Mouse (Mus musculus) ES-E14 (cell line): ENCODE measurements around the gene Trmt2b. TPM values are rescaled to one million over a fixed set of nuclear protein-coding genes. Genes with fewer than 3 reads are reported as not detected.

ENCODE experiments used
- DNase-seq: peaks from one replicate; pipeline ENCODE4 v3.0.0-alpha.2; 2013; ENCODE audit warnings: low read depth, low spot score
- H3K27ac ChIP-seq: 2 replicates; pipeline ENCODE4 v1.5.1; 2012; ENCODE audit warnings: low read depth, mild to moderate bottlenecking, low read length, moderate library complexity, mixed read lengths; ENCODE audit not compliant: poor library complexity, insufficient read depth, severe bottlenecking
- H3K36me3 ChIP-seq: 2 replicates; pipeline ENCODE4 v1.6.1; 2012; ENCODE audit warnings: mild to moderate bottlenecking, low read length, moderate library complexity, mixed read lengths; ENCODE audit not compliant: control insufficient read depth, poor library complexity, insufficient read depth, severe bottlenecking
- H3K4me1 ChIP-seq, 2 experiments: fragments of 150-350 bp in 1 of 2; sonication (generic) in 1 of 2; 2 replicates each; pipeline ENCODE4 v1.6.1; 2012; ENCODE audit warnings: low read length in 2 of 2, mild to moderate bottlenecking in 1 of 2, mixed read lengths in 1 of 2; ENCODE audit not compliant: control insufficient read depth in 2 of 2, insufficient read depth in 2 of 2, poor library complexity in 1 of 2
- H3K4me3 ChIP-seq, 2 experiments: fragments of 150-350 bp in 1 of 2; sonication (generic) in 1 of 2; 2 replicates each; pipeline ENCODE4 v1.5.1; 2012; ENCODE audit warnings: low read length in 2 of 2, low read depth in 1 of 2, mild to moderate bottlenecking in 1 of 2, mixed read lengths in 1 of 2; ENCODE audit not compliant: insufficient read depth in 1 of 2, poor library complexity in 1 of 2, severe bottlenecking in 1 of 2
- H3K9ac ChIP-seq: 2 replicates; pipeline ENCODE4 v1.6.1; 2012; ENCODE audit warnings: low read depth, mild to moderate bottlenecking, low read length, mixed read lengths; ENCODE audit not compliant: poor library complexity, insufficient read depth, severe bottlenecking
- H3K9me3 ChIP-seq: fragments of 150-350 bp; sonication (generic); 2 replicates; pipeline ENCODE4 v1.6.1; 2012; ENCODE audit warnings: low read depth, mild to moderate bottlenecking, low read length; ENCODE audit not compliant: control insufficient read depth, insufficient read depth
- CHD2 ChIP-seq: IDR thresholded peaks from 2 replicates; pipeline ENCODE4 v1.6.1; 2014; ENCODE audit warnings: mild to moderate bottlenecking, low read depth, low read length, inconsistent platforms
- HCFC1 ChIP-seq: IDR thresholded peaks from 2 replicates; pipeline ENCODE4 v1.6.1; 2012; ENCODE audit warnings: low read length, inconsistent platforms, borderline replicate concordance; ENCODE audit not compliant: insufficient read depth
- MAFK ChIP-seq: IDR thresholded peaks from 2 replicates; pipeline ENCODE4 v1.6.1; 2014; ENCODE audit warnings: mild to moderate bottlenecking, low read depth, low read length, inconsistent platforms; ENCODE audit not compliant: insufficient read depth
- ZC3H11A ChIP-seq: IDR thresholded peaks from 2 replicates; pipeline ENCODE4 v1.6.1; 2012; ENCODE audit warnings: low read depth, mild to moderate bottlenecking, inconsistent platforms, low read length, borderline replicate concordance
- ZNF384 ChIP-seq: IDR thresholded peaks from 2 replicates; pipeline ENCODE4 v1.6.1; 2012; ENCODE audit warnings: low read depth, low read length, inconsistent platforms
- in situ Hi-C, 2 experiments: fragments of 600-800 bp; cut with MboI; formaldehyde crosslinking; loops; one replicate each; pipeline ENCODE4 v1.15.1; 2025; ENCODE audit warnings: low sequenced_read_pairs in 2 of 2, inconsistent platforms in 1 of 2; ENCODE audit not compliant: unreplicated experiment in 2 of 2
- total RNA-seq: library from RNA; depleted of rRNA; stranded (reverse); fragments of 300-350 nt; gene quantifications from 2 replicates; pipeline ENCODE4 v1.2.3, GENCODE M21; 2012

Trmt2b gene
- total RNA-seq, 1 experiment = 2.9 TPM

GRCm38 (mm10) chrX:134280531-134280930, 3.7 kb upstream of the Trmt2b start:
- no peak overlapping the region for H3K9ac ChIP-seq
- DNase-seq = no peak
- no peaks in the 10 kb centered on the region for H3K9me3 ChIP-seq
- no peaks in the 10 kb centered on the region for H3K4me1 ChIP-seq
- in situ Hi-C loops = no loop called here
- H3K27ac ChIP-seq = no peak overlapping the region
- TF ChIP-seq ZNF384 (no peak), MAFK (no peak), ZC3H11A (no peak), HCFC1 (no peak), CHD2 (no peak)
- H3K4me3 ChIP-seq = no peak overlapping the region
- H3K36me3 ChIP-seq = no peaks in the 10 kb centered on the region

GRCm38 (mm10) chrX:134275715-134276114, 1.1 kb downstream of the Trmt2b start:
- no peak overlapping the region for H3K4me3 ChIP-seq

GRCm38 (mm10) chrX:134262129-134262528, 14.7 kb downstream of the Trmt2b start:
- Histone ChIP-seq H3K4me3 (no peak overlapping the region), H3K36me3 (no peaks in the 10 kb centered on the region)
- in situ Hi-C loops = no loop called here

More at GRCm38 (mm10) chrX:134275715-134276114, 1.1 kb downstream of the Trmt2b start:
- H3K9ac ChIP-seq = no peak overlapping the region
- in situ Hi-C loops = no loop called here
- no peaks in the 10 kb centered on the region for H3K4me1 ChIP-seq
- no peak for DNase-seq
- H3K9me3 ChIP-seq = no peaks in the 10 kb centered on the region
- no peak for TF ChIP-seq ZNF384
- TF ChIP-seq ZC3H11A = no peak
- no peak for TF ChIP-seq HCFC1
- TF ChIP-seq CHD2 = no peak
- no peak for TF ChIP-seq MAFK
- H3K27ac ChIP-seq = no peak overlapping the region
- no peaks in the 10 kb centered on the region for H3K36me3 ChIP-seq

DNA sequence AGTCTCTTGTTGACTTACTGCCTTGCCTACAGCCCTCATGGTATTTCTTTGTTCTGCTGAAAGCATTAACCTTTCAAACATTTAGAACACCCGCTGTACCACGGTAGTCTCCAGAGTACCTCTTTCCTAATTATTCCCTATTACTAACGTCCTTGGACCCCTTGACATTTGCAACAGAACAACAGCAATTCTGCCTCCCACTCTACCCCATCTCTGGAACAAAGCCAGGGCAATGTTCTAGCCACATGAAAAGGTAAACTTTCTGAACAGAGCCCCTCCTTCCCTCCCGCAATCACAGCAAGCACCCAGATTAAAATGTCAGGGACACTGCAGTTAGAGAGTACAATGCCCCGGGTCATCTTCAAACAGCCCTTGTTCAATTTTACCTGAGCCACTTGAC, 15.6 kb downstream of the Trmt2b start:
- H3K36me3 ChIP-seq = no peaks in the 10 kb centered on the region
- no peak overlapping the region for H3K27ac ChIP-seq
- TF ChIP-seq MAFK (no peak), CHD2 (no peak), ZNF384 (no peak), HCFC1 (no peak), ZC3H11A (no peak)
- no peak overlapping the region for H3K9ac ChIP-seq
- no peak overlapping the region for H3K4me3 ChIP-seq
- no peak for DNase-seq
- no peaks in the 10 kb centered on the region for H3K9me3 ChIP-seq
- H3K4me1 ChIP-seq = no peaks in the 10 kb centered on the region
- in situ Hi-C loops = no loop called here

More at GRCm38 (mm10) chrX:134262129-134262528, 14.7 kb downstream of the Trmt2b start:
- TF ChIP-seq MAFK = no peak
- no peak for DNase-seq
- Histone ChIP-seq H3K9ac (no peak overlapping the region), H3K4me1 (no peaks in the 10 kb centered on the region), H3K27ac (no peak overlapping the region), H3K9me3 (no peaks in the 10 kb centered on the region)

- Histone ChIP-seq H3K27ac (no peak overlapping the region), H3K36me3 (no peaks in the 10 kb centered on the region), H3K4me3 (no peak overlapping the region), H3K9ac (no peak overlapping the region), H3K4me1 (no peaks in the 10 kb centered on the region), H3K9me3 (no peaks in the 10 kb centered on the region)
- TF ChIP-seq HCFC1 (no peak), ZC3H11A (no peak), MAFK (no peak), CHD2 (no peak)
- DNase-seq = no peak
- in situ Hi-C loops = no loop called here
Measured at GRCm38 (mm10) chrX:134248202-134248601, 28.6 kb downstream of the Trmt2b start.
